Mouse (Mus musculus) lung, postnatal 10 days (tissue): Measurements from ENCODE around the gene Shd.

Experiments used
- DNase-seq: peaks from one replicate; pipeline ENCODE4 v3.0.0; 2021

Shd gene

GRCm38 (mm10) chr17:56008356-56009087, 38.3 kb downstream of the Shd start:
- peak; percentile 97 for DNase-seq

GRCm38 (mm10) chr17:56009088-56009961, 39.1 kb downstream of the Shd start:
- peak; percentile 96 for DNase-seq

GRCm38 (mm10) chr17:56009962-56010240, 39.6 kb downstream of the Shd start:
- no peak for DNase-seq

GRCm38 (mm10) chr17:56010255-56010654, 40.0 kb downstream of the Shd start:
- DNase-seq = no peak

GRCm38 (mm10) chr17:56010681-56011080, 40.4 kb downstream of the Shd start:
- peak; percentile 85 for DNase-seq

GRCm38 (mm10) chr17:56011441-56011840, 41.2 kb downstream of the Shd start:
- no peak for DNase-seq

- no peak for DNase-seq
These were observed 45.0 kb downstream of the Shd start for GRCm38 (mm10) chr17:56015293-56015692.

GRCm38 (mm10) chr17:56016382-56016781, 46.1 kb downstream of the Shd start:
- no peak for DNase-seq

- DNase-seq = no peak
These were observed 46.8 kb downstream of the Shd start for GRCm38 (mm10) chr17:56016793-56017785.

- no peak for DNase-seq
These were observed 47.6 kb downstream of the Shd start for GRCm38 (mm10) chr17:56017848-56018247.

- peak; percentile 62 for DNase-seq
These were observed 48.3 kb downstream of the Shd start for GRCm38 (mm10) chr17:56018347-56019131.

GRCm38 (mm10) chr17:56020400-56021084, 50.3 kb downstream of the Shd start:
- DNase-seq = no peak

GRCm38 (mm10) chr17:56021161-56021910, 51.1 kb downstream of the Shd start:
- DNase-seq = no peak

GRCm38 (mm10) chr17:56022131-56022988, 52.1 kb downstream of the Shd start:
- DNase-seq = no peak

GRCm38 (mm10) chr17:56022989-56023290, 52.7 kb downstream of the Shd start:
- no peak for DNase-seq

GRCm38 (mm10) chr17:56023386-56023785, 53.1 kb downstream of the Shd start:
- no peak for DNase-seq

- no peak for DNase-seq
These were observed 54.2 kb downstream of the Shd start for GRCm38 (mm10) chr17:56024476-56024875.

- no peak for DNase-seq
These were observed 54.7 kb downstream of the Shd start for GRCm38 (mm10) chr17:56024931-56025330.
